Mouse (Mus musculus) spleen, adult 2 months (tissue): Measurements from ENCODE around the gene Cdc20. TPM values are rescaled to one million over a fixed set of nuclear protein-coding genes. Genes with fewer than 3 reads are reported as not detected.

Experiments
- DNase-seq, 2 experiments: peaks; one replicate each; pipeline versions ENCODE4 v3.0.0 to v3.0.0-alpha.2; 2012 to 2021; ENCODE audit warnings: low spot score in 2 of 2, low read depth in 1 of 2
- H3K27ac ChIP-seq: fragments of 200-500 bp; 2 replicates; pipeline ENCODE4 v1.5.1; 2012; ENCODE audit warnings: low read length, inconsistent platforms; ENCODE audit not compliant: insufficient read depth
- H3K27me3 ChIP-seq: fragments of 200-500 bp; 2 replicates; pipeline ENCODE4 v1.6.1; 2012; ENCODE audit warnings: mild to moderate bottlenecking, moderate library complexity, low read length, inconsistent platforms; ENCODE audit not compliant: control insufficient read depth, insufficient read depth
- H3K36me3 ChIP-seq: fragments of 200-500 bp; 2 replicates; pipeline ENCODE4 v1.6.1; 2012; ENCODE audit warnings: mild to moderate bottlenecking, low read length, inconsistent platforms; ENCODE audit not compliant: control insufficient read depth, insufficient read depth
- H3K4me1 ChIP-seq: fragments of 200-500 bp; 2 replicates; pipeline ENCODE4 v1.6.1; 2011; ENCODE audit warnings: inconsistent platforms; ENCODE audit not compliant: control insufficient read depth, insufficient read depth, insufficient read length
- H3K4me3 ChIP-seq: fragments of 200-500 bp; 2 replicates; pipeline ENCODE4 v1.5.1; 2011; ENCODE audit warnings: mild to moderate bottlenecking, inconsistent platforms; ENCODE audit not compliant: insufficient read depth, insufficient read length; ENCODE audit errors: extremely low read depth
- CTCF ChIP-seq: fragments of 200-500 bp; IDR thresholded peaks from 2 replicates; pipeline ENCODE4 v1.5.1; 2011; ENCODE audit warnings: mild to moderate bottlenecking, inconsistent platforms; ENCODE audit not compliant: insufficient read depth, insufficient read length, insufficient replicate concordance; ENCODE audit errors: extremely low read depth
- POLR2A ChIP-seq: fragments of 200-500 bp; IDR thresholded peaks from 2 replicates; pipeline ENCODE4 v1.6.1; 2011; ENCODE audit warnings: low read depth, low read length, inconsistent platforms
- WGBS: fragments of 180-500 bp; shearing (Covaris S2); methylation state at CpG from one replicate; pipeline ENCODE4 v1.1.7; 2018; 5-methylcytosine and 5-hydroxymethylcytosine counted together
- polyA plus RNA-seq: library from polyadenylated mRNA; depleted of rRNA; stranded (reverse); fragments of >200 nt; gene quantifications from 2 replicates; pipeline ENCODE4 v1.2.3, GENCODE M21; 2012; rRNA removed

The Cdc20 gene
- 24.0 and 32.3 TPM in 2 replicates for polyA plus RNA-seq

DNA sequence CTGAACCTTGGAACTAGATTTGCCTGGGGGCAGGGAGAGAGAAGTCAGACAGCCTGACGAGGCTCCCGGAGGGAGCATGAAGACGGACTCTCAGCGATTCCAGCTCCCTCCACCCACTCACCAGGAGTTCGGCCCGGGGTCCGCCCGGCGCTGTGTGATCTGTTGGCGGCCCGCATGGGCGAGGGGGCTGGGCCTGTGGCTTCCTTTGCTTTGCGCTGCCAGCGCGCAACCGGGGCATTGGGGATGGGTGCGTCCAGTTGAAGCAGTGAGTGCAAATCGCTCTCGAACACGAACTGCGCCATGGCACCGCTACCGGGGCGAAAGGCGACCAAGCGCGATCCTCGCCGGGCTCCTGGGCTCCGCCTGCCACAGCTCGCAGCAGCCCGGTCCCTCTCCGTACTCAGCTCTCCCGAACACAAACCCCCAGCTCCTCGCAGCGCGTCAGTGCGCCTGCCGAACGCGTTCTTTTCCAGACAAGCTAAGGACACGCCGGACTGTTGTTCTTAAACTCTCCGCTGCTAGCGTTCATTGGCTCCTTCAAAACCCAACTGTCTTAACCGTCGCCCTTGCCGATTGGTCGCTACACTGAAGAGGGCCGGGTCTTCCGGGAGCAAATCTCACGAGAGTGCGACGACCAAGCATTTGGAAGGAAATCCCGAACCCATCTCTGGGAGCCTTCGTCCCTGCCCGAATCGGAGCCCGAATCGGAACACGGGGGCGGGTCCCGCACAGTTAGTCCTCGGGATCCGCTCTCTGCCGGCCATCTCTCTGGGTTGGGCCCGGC lies at the start of gene Cdc20:
TSS of gene Cdc20 (minus strand) at position 533 of the 784 bp plus-strand sequence.
- under 1% methylated on average over 67 of the region's 67 CpGs for WGBS
- Histone ChIP-seq H3K36me3 (peaks cover 8% of the 10 kb centered on the region), H3K4me1 (peaks cover 13% of the 10 kb centered on the region; the same call in 1 of the 2 replicates), H3K27me3 (no peaks in the 10 kb centered on the region), H3K27ac (peak within 1 kb of the TSS; percentile 87), H3K4me3 (peak within 1 kb of the TSS; percentile 86)
- TF ChIP-seq POLR2A: peak; percentile 46
- TF ChIP-seq CTCF: no peak
- peak; percentile 86 to 87 for DNase-seq

- H3K36me3 ChIP-seq: no peaks in the 10 kb centered on the region
- H3K27ac ChIP-seq: no peak overlapping the region
- H3K4me3 ChIP-seq: no peak overlapping the region
- TF ChIP-seq POLR2A (no peak), CTCF (no peak)
- no peaks in the 10 kb centered on the region for H3K4me1 ChIP-seq
- H3K27me3 ChIP-seq: no peaks in the 10 kb centered on the region
- DNase-seq: no peak
- 85% methylated on average over 15 of the region's 15 CpGs for WGBS
These were observed 39.8 kb upstream of the Cdc20 start for GRCm38 (mm10) chr4:118476773-118477530.

DNA sequence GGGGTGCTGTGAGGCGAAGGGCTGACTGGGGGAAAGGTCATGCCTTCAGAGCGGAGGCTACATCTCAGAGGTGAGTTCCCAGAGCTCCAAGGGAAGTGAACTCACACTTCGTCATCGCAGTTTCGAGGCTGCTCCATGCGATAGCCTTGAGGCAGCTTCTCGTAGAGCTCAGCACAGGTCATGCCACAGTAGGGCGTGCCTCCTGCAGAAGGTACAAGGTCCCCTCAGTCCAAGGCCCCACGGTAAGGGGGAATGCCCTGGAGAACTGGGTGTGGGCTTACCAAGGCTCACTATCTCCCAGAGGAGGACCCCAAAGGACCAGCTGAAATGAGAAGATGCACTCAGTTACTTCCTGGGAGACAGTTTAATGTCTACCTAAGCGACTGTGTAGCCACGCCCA lies 35.5 kb upstream of the Cdc20 start:
- no peak for DNase-seq
- H3K27ac ChIP-seq: no peak overlapping the region
- TF ChIP-seq POLR2A (no peak), CTCF (no peak)
- H3K36me3 ChIP-seq: no peaks in the 10 kb centered on the region
- no peaks in the 10 kb centered on the region for H3K4me1 ChIP-seq
- WGBS: 91% methylated on average over 11 of the region's 11 CpGs
- no peak overlapping the region for H3K4me3 ChIP-seq
- no peaks in the 10 kb centered on the region for H3K27me3 ChIP-seq

- Histone ChIP-seq H3K4me1 (no peaks in the 10 kb centered on the region), H3K4me3 (no peak overlapping the region), H3K36me3 (no peaks in the 10 kb centered on the region), H3K27me3 (no peaks in the 10 kb centered on the region), H3K27ac (no peak overlapping the region)
- DNase-seq: no peak
- 85% methylated on average over 6 of the region's 6 CpGs for WGBS
- no peak for TF ChIP-seq POLR2A
- no peak for TF ChIP-seq CTCF
These were observed 34.1 kb upstream of the Cdc20 start for GRCm38 (mm10) chr4:118471281-118471680.

GRCm38 (mm10) chr4:118465697-118466163 lies 28.6 kb upstream of the Cdc20 start:
- no peak overlapping the region for H3K4me3 ChIP-seq
- DNase-seq: no peak
- WGBS: 35% methylated on average over 11 of the region's 11 CpGs

DNA sequence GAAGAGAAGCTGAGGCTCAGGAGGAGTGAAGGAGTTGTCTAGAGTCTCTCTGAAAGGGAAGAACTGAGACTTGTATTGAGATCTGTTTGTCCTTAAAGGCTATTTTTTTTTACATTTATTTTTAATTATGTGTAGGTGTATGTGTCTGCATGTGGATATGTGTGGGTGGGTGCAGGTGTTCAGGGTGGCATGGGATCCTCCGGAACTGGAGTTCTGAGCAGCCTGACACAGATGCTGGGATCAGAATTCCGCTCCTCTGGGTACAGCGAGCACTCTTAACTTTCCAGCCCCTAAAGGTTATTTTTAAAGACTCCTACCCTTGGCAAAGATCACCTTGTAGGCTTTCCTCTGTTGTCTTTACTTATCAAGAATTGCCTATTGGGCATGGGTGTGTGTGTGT lies 27.8 kb upstream of the Cdc20 start:
- Histone ChIP-seq H3K27me3 (no peaks in the 10 kb centered on the region), H3K27ac (no peak overlapping the region), H3K4me3 (no peak overlapping the region), H3K36me3 (no peaks in the 10 kb centered on the region), H3K4me1 (no peaks in the 10 kb centered on the region)
- 97% methylated on average over 3 of the region's 3 CpGs for WGBS
- no peak for DNase-seq
- TF ChIP-seq POLR2A (no peak), CTCF (no peak)

More at GRCm38 (mm10) chr4:118465697-118466163, 28.6 kb upstream of the Cdc20 start:
- Histone ChIP-seq H3K27me3 (no peaks in the 10 kb centered on the region), H3K36me3 (no peaks in the 10 kb centered on the region), H3K27ac (no peak overlapping the region), H3K4me1 (no peaks in the 10 kb centered on the region)
- TF ChIP-seq CTCF: no peak
- TF ChIP-seq POLR2A: no peak
